Mouse (Mus musculus) liver, adult 2 months (tissue): Measurements from ENCODE around the gene Snca.

Experiments
- CTCF ChIP-seq: fragments of 200-500 bp; IDR thresholded peaks from 2 replicates; pipeline ENCODE4 v1.5.1; 2011; ENCODE audit warnings: low read depth, low read length, control low read depth
- POLR2A ChIP-seq: fragments of 200-500 bp; IDR thresholded peaks from 2 replicates; pipeline ENCODE4 v1.6.1; 2011; ENCODE audit warnings: low read length, control low read depth; ENCODE audit not compliant: insufficient read depth; ENCODE audit errors: extremely low read depth

GRCm38 (mm10) chr6:60798266-60798665, 31.4 kb downstream of the Snca start:
- TF ChIP-seq CTCF (no peak), POLR2A (no peak)
